Mouse (Mus musculus) embryonic facial prominence, embryonic 11.5 days (tissue): ENCODE data around the gene Cldn16. TPM values are rescaled to one million over a fixed set of nuclear protein-coding genes. Genes with fewer than 3 reads are reported as not detected.
"Not testable (repeated sequence)": the region's sequence is repeated elsewhere in the genome, so short reads cannot be mapped to it uniquely, and the experiment has no call there.

Experiments
- ATAC-seq: fragments of 200-750 bp; cut with Nextera tagmentation; replicated peaks from 2 replicates; pipeline ENCODE4 v1.8.0; 2017; ENCODE audit warnings: low read depth; ENCODE audit not compliant: insufficient number of reproducible peaks, low FRiP score, low TSS enrichment
- DNase-seq: peaks from one replicate; pipeline ENCODE4 v3.0.0-alpha.2; 2015; ENCODE audit warnings: low spot score
- H3K27ac ChIP-seq: fragments of 300-500 bp; sonication (generic); replicated peaks from 2 replicates; pipeline ENCODE4 v1.5.1; 2014; ENCODE audit warnings: mild to moderate bottlenecking, low read depth, low read length, control low read depth
- H3K27me3 ChIP-seq: fragments of 300-500 bp; sonication (generic); 2 replicates; pipeline ENCODE4 v1.6.1; 2014; ENCODE audit warnings: mild to moderate bottlenecking, low read length, moderate library complexity, mixed read lengths; ENCODE audit not compliant: control insufficient read depth, insufficient read depth
- H3K36me3 ChIP-seq: fragments of 300-500 bp; sonication (generic); replicated peaks from 2 replicates; pipeline ENCODE4 v1.6.1; 2014; ENCODE audit warnings: low read depth, mild to moderate bottlenecking, low read length, moderate library complexity, mixed read lengths; ENCODE audit not compliant: control insufficient read depth, insufficient read depth
- H3K4me1 ChIP-seq: fragments of 300-500 bp; sonication (generic); 2 replicates; pipeline ENCODE4 v1.6.1; 2014; ENCODE audit warnings: low read length, mixed read lengths; ENCODE audit not compliant: control insufficient read depth, insufficient read depth
- H3K4me2 ChIP-seq: fragments of 300-500 bp; sonication (generic); 2 replicates; pipeline ENCODE4 v1.6.1; 2014; ENCODE audit warnings: low read depth, mild to moderate bottlenecking, control low read depth, low read length, moderate library complexity
- H3K4me3 ChIP-seq: fragments of 300-500 bp; sonication (generic); 2 replicates; pipeline ENCODE4 v1.5.1; 2014; ENCODE audit warnings: low read depth, low read length, control low read depth
- H3K9ac ChIP-seq: fragments of 300-500 bp; sonication (generic); replicated peaks from 2 replicates; pipeline ENCODE4 v1.6.1; 2014; ENCODE audit warnings: mild to moderate bottlenecking, control low read depth, low read length
- H3K9me3 ChIP-seq: fragments of 300-500 bp; sonication (generic); replicated peaks from 2 replicates; pipeline ENCODE4 v1.6.1; 2016; ENCODE audit warnings: mild to moderate bottlenecking, low read length, inconsistent platforms, mixed read lengths; ENCODE audit not compliant: control insufficient read depth
- WGBS: fragments of 180-500 bp; shearing (Covaris S2); extraction: QIAGEN DNeasy Blood & Tissue Kit; methylation state at CpG from one replicate; pipeline ENCODE4 v1.1.7; 2014; 5-methylcytosine and 5-hydroxymethylcytosine counted together
- polyA plus RNA-seq: library from polyadenylated mRNA; unstranded; fragments of >200 nt; fragmentation: Nextera tagmentation; extraction: Ambion mirVana; gene quantifications from 2 replicates; pipeline ENCODE4 v1.2.1, GENCODE M21; 2014

Gene Cldn16
- polyA plus RNA-seq, 1 experiment from 2014 or later: not detected

GRCm38 (mm10) chr16:26447594-26447993, 15.3 kb upstream of the Cldn16 start:
- Histone ChIP-seq H3K27ac (no peak overlapping the region), H3K27me3 (no peaks in the 10 kb centered on the region), H3K4me2 (no peak overlapping the region), H3K9me3 (no peaks in the 10 kb centered on the region), H3K4me3 (no peak overlapping the region), H3K9ac (no peak overlapping the region), H3K36me3 (no peaks in the 10 kb centered on the region), H3K4me1 (no peaks in the 10 kb centered on the region)
- ATAC-seq (no peak), DNase-seq (peak; percentile 4)
- 75% methylated on average over 2 of the region's 2 CpGs for WGBS

GRCm38 (mm10) chr16:26454163-26454562, 8.8 kb upstream of the Cldn16 start:
- Histone ChIP-seq H3K4me2 (no peak overlapping the region), H3K4me3 (no peak overlapping the region), H3K27me3 (no peaks in the 10 kb centered on the region), H3K4me1 (no peaks in the 10 kb centered on the region; the same call in 1 of the 2 replicates), H3K36me3 (no peaks in the 10 kb centered on the region), H3K9ac (no peak overlapping the region), H3K27ac (no peak overlapping the region), H3K9me3 (no peaks in the 10 kb centered on the region)
- no peak for DNase-seq
- 57% methylated on average over 3 of the region's 3 CpGs for WGBS
- no peak for ATAC-seq

- DNase-seq (no peak), ATAC-seq (no peak)
- no peak overlapping the region for H3K4me3 ChIP-seq
- H3K9me3 ChIP-seq: no peaks in the 10 kb centered on the region
- no peaks in the 10 kb centered on the region; the same call in 1 of the 2 replicates for H3K4me1 ChIP-seq
- H3K9ac ChIP-seq: no peak overlapping the region
- no peak overlapping the region for H3K27ac ChIP-seq
- no peaks in the 10 kb centered on the region for H3K27me3 ChIP-seq
- H3K4me2 ChIP-seq: no peak overlapping the region
- no peaks in the 10 kb centered on the region for H3K36me3 ChIP-seq
- WGBS: 90% methylated on average over 2 of the region's 2 CpGs
Observed at GRCm38 (mm10) chr16:26456182-26456581, 6.8 kb upstream of the Cldn16 start.

- no peaks in the 10 kb centered on the region for H3K27me3 ChIP-seq
- H3K27ac ChIP-seq: no peak overlapping the region
- no peak overlapping the region for H3K4me2 ChIP-seq
- no peak overlapping the region for H3K9ac ChIP-seq
- no peaks in the 10 kb centered on the region for H3K4me1 ChIP-seq
- no peak for ATAC-seq
- no peak for DNase-seq
- no peaks in the 10 kb centered on the region for H3K36me3 ChIP-seq
- 95% methylated on average over 4 of the region's 4 CpGs for WGBS
- H3K4me3 ChIP-seq: no peak overlapping the region
- H3K9me3 ChIP-seq: no peaks in the 10 kb centered on the region
Observed at GRCm38 (mm10) chr16:26466535-26466934, 3.6 kb downstream of the Cldn16 start.

- Histone ChIP-seq H3K9ac (no peak overlapping the region), H3K27me3 (no peaks in the 10 kb centered on the region), H3K27ac (no peak overlapping the region), H3K9me3 (no peaks in the 10 kb centered on the region), H3K4me2 (no peak overlapping the region), H3K4me3 (no peak overlapping the region), H3K4me1 (no peaks in the 10 kb centered on the region), H3K36me3 (no peaks in the 10 kb centered on the region)
- WGBS: 74% methylated on average over 4 of the region's 4 CpGs
- no peak for DNase-seq
- no peak for ATAC-seq
Observed at GRCm38 (mm10) chr16:26471254-26471653, 8.3 kb downstream of the Cldn16 start.

GRCm38 (mm10) chr16:26495721-26496120, 32.8 kb downstream of the Cldn16 start:
- Histone ChIP-seq H3K4me1 (no peaks in the 10 kb centered on the region), H3K27ac (no peak overlapping the region), H3K4me3 (no peak overlapping the region), H3K27me3 (no peaks in the 10 kb centered on the region), H3K9ac (no peak overlapping the region), H3K36me3 (no peaks in the 10 kb centered on the region), H3K4me2 (no peak overlapping the region), H3K9me3 (no peaks in the 10 kb centered on the region)
- ATAC-seq (no peak), DNase-seq (peak; percentile 54)
- 18% methylated on average over 2 of the region's 2 CpGs for WGBS

- H3K36me3 ChIP-seq, H3K4me1 ChIP-seq, H3K27ac ChIP-seq, H3K27me3 ChIP-seq, H3K4me3 ChIP-seq, ATAC-seq, H3K4me2 ChIP-seq, H3K9ac ChIP-seq, H3K9me3 ChIP-seq, DNase-seq: not testable (repeated sequence)
- WGBS: 92% methylated on average over 3 of the region's 3 CpGs
Observed at GRCm38 (mm10) chr16:26499705-26500104, 36.8 kb downstream of the Cldn16 start.

- Histone ChIP-seq H3K36me3 (no peaks in the 10 kb centered on the region), H3K9me3 (no peaks in the 10 kb centered on the region), H3K4me1 (no peaks in the 10 kb centered on the region), H3K27me3 (no peaks in the 10 kb centered on the region), H3K4me3 (no peak overlapping the region), H3K4me2 (no peak overlapping the region), H3K9ac (no peak overlapping the region), H3K27ac (no peak overlapping the region)
- no peak for DNase-seq
- 86% methylated on average over 3 of the region's 3 CpGs for WGBS
- ATAC-seq: no peak
Observed at GRCm38 (mm10) chr16:26500738-26501137, 37.8 kb downstream of the Cldn16 start.
